Mouse (Mus musculus): ENCODE data around the gene Traf5.

DNA sequence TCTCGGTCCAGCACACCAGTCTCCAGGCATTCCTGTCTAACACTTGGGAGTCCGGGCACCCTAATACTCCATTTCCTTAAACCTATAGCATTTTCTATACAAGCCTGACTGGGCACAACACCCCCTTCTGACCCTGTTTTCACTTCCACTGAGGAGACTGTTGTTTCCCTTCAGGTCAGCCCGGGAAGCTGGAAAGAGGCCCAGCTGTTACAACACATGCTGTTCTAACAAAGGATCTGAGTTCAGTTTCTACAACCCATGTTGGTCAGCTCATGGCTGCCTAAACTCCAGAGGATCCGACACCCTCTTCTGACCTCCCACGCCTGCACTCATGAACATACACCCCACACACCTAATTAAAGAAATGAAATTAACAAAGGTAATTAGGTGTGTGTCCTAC lies 39.4 kb downstream of the Traf5 start:
- TF ChIP-seq TAL1 (IDR thresholded peaks at IDR 0.05; ENCODE audit: low read length), result no peak
- no peak for TF ChIP-seq GATA1 (IDR thresholded peaks at IDR 0.05; ENCODE audit: low read length)
